Mouse (Mus musculus): ENCODE results near the gene Man2a2. TPM values are rescaled to one million over a fixed set of nuclear protein-coding genes. Genes with fewer than 3 reads are reported as not detected.

Man2a2 gene
- polyA plus RNA-seq, 1 experiment from 2014 or later: 7.3 TPM

DNA sequence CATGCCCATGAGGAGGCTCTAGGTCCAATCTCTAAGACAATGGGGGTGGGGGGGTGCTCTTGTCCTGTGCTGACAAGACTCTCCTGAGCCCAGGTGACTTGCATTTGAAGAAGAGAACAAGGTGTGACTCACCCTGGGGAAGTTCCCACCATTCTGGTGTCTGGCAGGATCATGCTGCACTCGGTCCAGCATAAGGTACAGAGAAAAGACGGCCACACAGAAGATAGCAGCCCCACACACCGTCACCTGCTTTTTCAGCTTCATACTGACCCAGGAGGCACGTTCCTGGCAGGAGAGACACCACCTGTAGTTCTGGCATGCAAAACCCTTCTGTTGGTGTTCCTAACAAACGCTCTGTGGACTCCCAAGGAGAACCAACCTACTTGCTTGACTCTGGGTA lies 1.7 kb downstream of the Man2a2 start:
- ATAC-seq (replicated peaks; ENCODE audit: low FRiP score, low read depth) (no peak), DNase-seq (ENCODE audit: low spot score) (no peak)
- peak overlapping the region; percentile 92; the same call in 1 of the 2 replicates for H3K4me2 ChIP-seq (ENCODE audit: low read length)
- H3K9me3 ChIP-seq (replicated peaks; ENCODE audit: low read length): no peaks in the 10 kb centered on the region
- H3K4me1 ChIP-seq (replicated peaks; ENCODE audit: insufficient read depth, low read length): peaks cover 15% of the 10 kb centered on the region
- no peak overlapping the region for H3K27ac ChIP-seq
- H3K27me3 ChIP-seq (ENCODE audit: insufficient read depth, low read length): no peaks in the 10 kb centered on the region
- no peak overlapping the region for H3K4me3 ChIP-seq (replicated peaks; ENCODE audit: low read depth, low read length)
- 58% methylated on average over 5 of the region's 5 CpGs for WGBS
- no peak for TF ChIP-seq CTCF (IDR thresholded peaks at IDR 0.05; ENCODE audit: low read depth)
- no peak overlapping the region for H3K9ac ChIP-seq (ENCODE audit: low read depth, low read length)
- H3K36me3 ChIP-seq (ENCODE audit: insufficient read depth, low read length): peaks cover 22% of the 10 kb centered on the region; the same call in 1 of the 2 replicates

- no peak for TF ChIP-seq CTCF (IDR thresholded peaks at IDR 0.05; ENCODE audit: low read depth)
- peaks cover 15% of the 10 kb centered on the region for H3K4me1 ChIP-seq (replicated peaks; ENCODE audit: insufficient read depth, low read length)
- H3K9ac ChIP-seq (ENCODE audit: low read depth, low read length): peak overlapping the region; percentile 37; the same call in 1 of the 2 replicates
- H3K36me3 ChIP-seq (ENCODE audit: insufficient read depth, low read length): peaks cover 22% of the 10 kb centered on the region; the same call in 1 of the 2 replicates
- no peaks in the 10 kb centered on the region for H3K27me3 ChIP-seq (ENCODE audit: insufficient read depth, low read length)
- H3K9me3 ChIP-seq (replicated peaks; ENCODE audit: low read length): no peaks in the 10 kb centered on the region
- DNase-seq (ENCODE audit: low spot score) (peak; percentile 59), ATAC-seq (replicated peaks; ENCODE audit: low FRiP score, low read depth) (no peak)
- no peak overlapping the region for H3K4me3 ChIP-seq (replicated peaks; ENCODE audit: low read depth, low read length)
- peak overlapping the region; percentile 92; the same call in 1 of the 2 replicates for H3K4me2 ChIP-seq (ENCODE audit: low read length)
- H3K27ac ChIP-seq: no peak overlapping the region
- WGBS: 63% methylated on average over 20 of the region's 20 CpGs
These were observed 2.3 kb downstream of the Man2a2 start for GRCm38 (mm10) chr7:80368635-80369421.

DNA sequence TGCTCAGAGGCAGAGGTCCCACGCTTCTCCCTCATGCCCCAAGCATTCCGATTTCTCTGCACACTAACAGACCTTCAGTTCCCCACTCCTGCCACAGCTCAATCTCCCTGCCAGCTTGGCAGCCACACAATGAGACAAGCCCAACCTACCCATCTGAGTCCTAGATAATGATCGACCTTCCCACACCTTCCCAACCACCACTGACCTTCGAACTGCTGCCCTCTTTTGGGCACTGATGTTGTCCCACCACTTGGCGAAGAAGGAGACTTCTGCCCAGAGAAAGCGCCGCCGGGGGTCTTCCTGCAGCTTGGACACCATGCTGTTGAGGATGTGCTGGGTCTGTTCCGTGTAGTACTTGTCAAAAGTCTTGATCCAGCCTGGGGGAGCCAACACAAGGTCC lies 3.2 kb downstream of the Man2a2 start:
- DNase-seq (ENCODE audit: low spot score) (no peak), ATAC-seq (replicated peaks; ENCODE audit: low FRiP score, low read depth) (no peak)
- Histone ChIP-seq H3K27me3 (ENCODE audit: insufficient read depth, low read length) (no peaks in the 10 kb centered on the region), H3K36me3 (ENCODE audit: insufficient read depth, low read length) (peaks cover 29% of the 10 kb centered on the region; the same call in 1 of the 2 replicates), H3K27ac (no peak overlapping the region), H3K9me3 (replicated peaks; ENCODE audit: low read length) (no peaks in the 10 kb centered on the region), H3K4me3 (replicated peaks; ENCODE audit: low read depth, low read length) (no peak overlapping the region), H3K4me1 (replicated peaks; ENCODE audit: insufficient read depth, low read length) (peaks cover 15% of the 10 kb centered on the region), H3K9ac (ENCODE audit: low read depth, low read length) (no peak overlapping the region), H3K4me2 (ENCODE audit: low read length) (no peak overlapping the region)
- no peak for TF ChIP-seq CTCF (IDR thresholded peaks at IDR 0.05; ENCODE audit: low read depth)
- WGBS: 89% methylated on average over 9 of the region's 9 CpGs

DNA sequence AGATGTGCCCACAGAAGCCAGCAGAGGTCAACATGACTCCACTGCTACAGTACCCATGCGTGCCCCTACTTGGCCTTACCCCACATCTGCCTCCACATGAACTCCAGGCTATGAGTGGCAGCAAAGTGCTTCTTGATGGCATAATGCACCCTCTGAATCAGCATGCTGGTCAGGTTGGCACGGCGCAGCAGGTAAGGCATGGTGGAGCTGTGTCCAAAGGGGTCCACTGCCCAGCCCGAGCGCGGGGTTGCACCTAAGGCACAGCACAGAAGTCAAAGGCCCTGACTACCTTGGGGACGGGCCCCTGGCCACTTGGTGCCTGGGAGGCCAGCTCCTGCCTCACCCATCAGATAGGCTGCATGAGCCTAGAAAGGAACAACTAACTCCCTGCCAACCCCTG lies 3.9 kb downstream of the Man2a2 start:
- H3K4me2 ChIP-seq (ENCODE audit: low read length): no peak overlapping the region
- no peaks in the 10 kb centered on the region for H3K27me3 ChIP-seq (ENCODE audit: insufficient read depth, low read length)
- DNase-seq (ENCODE audit: low spot score) (no peak), ATAC-seq (replicated peaks; ENCODE audit: low FRiP score, low read depth) (no peak)
- H3K4me3 ChIP-seq (replicated peaks; ENCODE audit: low read depth, low read length): no peak overlapping the region
- peaks cover 15% of the 10 kb centered on the region for H3K4me1 ChIP-seq (replicated peaks; ENCODE audit: insufficient read depth, low read length)
- H3K9ac ChIP-seq (ENCODE audit: low read depth, low read length): no peak overlapping the region
- H3K27ac ChIP-seq: no peak overlapping the region
- WGBS: 97% methylated on average over 7 of the region's 7 CpGs
- no peak for TF ChIP-seq CTCF (IDR thresholded peaks at IDR 0.05; ENCODE audit: low read depth)
- peaks cover 33% of the 10 kb centered on the region; the same call in 1 of the 2 replicates for H3K36me3 ChIP-seq (ENCODE audit: insufficient read depth, low read length)
- H3K9me3 ChIP-seq (replicated peaks; ENCODE audit: low read length): no peaks in the 10 kb centered on the region

GRCm38 (mm10) chr7:80365759-80366158 lies 5.4 kb downstream of the Man2a2 start:
- H3K27me3 ChIP-seq (ENCODE audit: insufficient read depth, low read length): no peaks in the 10 kb centered on the region
- H3K27ac ChIP-seq: no peak overlapping the region
- peaks cover 45% of the 10 kb centered on the region; the same call in 1 of the 2 replicates for H3K36me3 ChIP-seq (ENCODE audit: insufficient read depth, low read length)
- no peak for TF ChIP-seq CTCF (IDR thresholded peaks at IDR 0.05; ENCODE audit: low read depth)
- no peak overlapping the region for H3K4me3 ChIP-seq (replicated peaks; ENCODE audit: low read depth, low read length)
- ATAC-seq (replicated peaks; ENCODE audit: low FRiP score, low read depth) (no peak), DNase-seq (ENCODE audit: low spot score) (peak; percentile 74)
- H3K4me1 ChIP-seq (replicated peaks; ENCODE audit: insufficient read depth, low read length): peaks cover 15% of the 10 kb centered on the region
- no peak overlapping the region for H3K4me2 ChIP-seq (ENCODE audit: low read length)
- no peak overlapping the region for H3K9ac ChIP-seq (ENCODE audit: low read depth, low read length)
- no peaks in the 10 kb centered on the region for H3K9me3 ChIP-seq (replicated peaks; ENCODE audit: low read length)
- WGBS: 55% methylated on average over 2 of the region's 2 CpGs

DNA sequence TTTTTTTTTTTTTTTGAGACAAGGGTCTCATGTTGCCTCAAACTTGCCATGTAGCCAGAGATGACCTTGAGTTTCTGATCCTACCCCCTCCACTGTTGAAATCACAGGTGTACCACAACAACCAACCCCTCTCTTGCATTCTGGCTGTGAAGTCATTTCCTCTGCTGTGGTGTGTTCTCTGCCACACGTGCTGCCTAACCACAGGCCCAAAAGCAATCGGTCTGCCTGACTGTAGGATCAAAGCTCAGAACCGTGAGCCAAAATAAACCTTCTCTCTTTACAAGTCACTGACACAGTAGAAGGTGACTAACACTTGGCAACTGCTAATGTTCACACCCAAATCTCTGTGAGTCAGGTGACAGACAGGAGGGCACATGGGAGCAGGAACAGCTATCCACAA lies 10.7 kb downstream of the Man2a2 start:
- Histone ChIP-seq H3K27ac (no peak overlapping the region), H3K9ac (ENCODE audit: low read depth, low read length) (no peak overlapping the region), H3K4me2 (ENCODE audit: low read length) (no peak overlapping the region), H3K27me3 (ENCODE audit: insufficient read depth, low read length) (no peaks in the 10 kb centered on the region), H3K4me3 (replicated peaks; ENCODE audit: low read depth, low read length) (no peak overlapping the region), H3K36me3 (ENCODE audit: insufficient read depth, low read length) (peaks cover 62% of the 10 kb centered on the region), H3K9me3 (replicated peaks; ENCODE audit: low read length) (no peaks in the 10 kb centered on the region), H3K4me1 (replicated peaks; ENCODE audit: insufficient read depth, low read length) (no peaks in the 10 kb centered on the region)
- TF ChIP-seq CTCF (IDR thresholded peaks at IDR 0.05; ENCODE audit: low read depth): no peak
- 63% methylated on average over 3 of the region's 3 CpGs for WGBS
- no peak for DNase-seq (ENCODE audit: low spot score)
- ATAC-seq (replicated peaks; ENCODE audit: low FRiP score, low read depth): no peak

All from kidney, postnatal 0 days (tissue).